Mouse (Mus musculus): ENCODE results near the gene Gm12216. TPM values are rescaled to one million over a fixed set of nuclear protein-coding genes. Genes with fewer than 3 reads are reported as not detected.

The Gm12216 gene
- total and polyA plus RNA-seq, 2 experiments from 2014 or later: 0.77 TPM; not detected in 1

- H3K4me2 ChIP-seq (ENCODE audit: low read depth): no peak overlapping the region
- TF ChIP-seq CTCF (IDR thresholded peaks at IDR 0.05; ENCODE audit: low read depth): no peak
- no peaks in the 10 kb centered on the region for H3K4me1 ChIP-seq (ENCODE audit: insufficient read depth)
- no peaks in the 10 kb centered on the region for H3K27me3 ChIP-seq (ENCODE audit: insufficient read depth, low read length)
- 70% methylated on average over 3 of the region's 3 CpGs for WGBS
- no peak overlapping the region for H3K9ac ChIP-seq
- no peaks in the 10 kb centered on the region for H3K9me3 ChIP-seq (ENCODE audit: low read length)
- no peak overlapping the region for H3K4me3 ChIP-seq (ENCODE audit: low read depth, low read length)
- no peak overlapping the region for H3K27ac ChIP-seq (ENCODE audit: low read depth, low read length)
- no peaks in the 10 kb centered on the region for H3K36me3 ChIP-seq (ENCODE audit: insufficient read depth)
- DNase-seq (no peak), ATAC-seq (no peak)
These were observed 39.9 kb upstream of the Gm12216 start for GRCm38 (mm10) chr11:53899004-53899403.

- Histone ChIP-seq H3K36me3 (ENCODE audit: insufficient read depth) (no peaks in the 10 kb centered on the region), H3K4me2 (ENCODE audit: low read depth) (no peak overlapping the region)
- WGBS: 81% methylated on average over 6 of the region's 6 CpGs
These were observed 37.9 kb upstream of the Gm12216 start for GRCm38 (mm10) chr11:53896935-53897334.

GRCm38 (mm10) chr11:53893451-53893850 is 34.4 kb upstream of the Gm12216 start:
- Histone ChIP-seq H3K4me2 (ENCODE audit: low read depth) (no peak overlapping the region), H3K9me3 (ENCODE audit: low read length) (no peaks in the 10 kb centered on the region), H3K27me3 (ENCODE audit: insufficient read depth, low read length) (no peaks in the 10 kb centered on the region), H3K9ac (no peak overlapping the region), H3K4me1 (ENCODE audit: insufficient read depth) (peaks cover 21% of the 10 kb centered on the region), H3K4me3 (ENCODE audit: low read depth, low read length) (no peak overlapping the region), H3K27ac (ENCODE audit: low read depth, low read length) (no peak overlapping the region), H3K36me3 (ENCODE audit: insufficient read depth) (no peaks in the 10 kb centered on the region)
- no peak for TF ChIP-seq CTCF (IDR thresholded peaks at IDR 0.05; ENCODE audit: low read depth)
- no peak for ATAC-seq
- no peak for DNase-seq
- WGBS: 75% methylated on average over 2 of the region's 2 CpGs

More at GRCm38 (mm10) chr11:53896935-53897334, 37.9 kb upstream of the Gm12216 start:
- Histone ChIP-seq H3K9ac (no peak overlapping the region), H3K27me3 (ENCODE audit: insufficient read depth, low read length) (no peaks in the 10 kb centered on the region), H3K9me3 (ENCODE audit: low read length) (no peaks in the 10 kb centered on the region), H3K4me1 (ENCODE audit: insufficient read depth) (no peaks in the 10 kb centered on the region), H3K27ac (ENCODE audit: low read depth, low read length) (no peak overlapping the region), H3K4me3 (ENCODE audit: low read depth, low read length) (no peak overlapping the region)
- no peak for TF ChIP-seq CTCF (IDR thresholded peaks at IDR 0.05; ENCODE audit: low read depth)
- no peak for DNase-seq
- no peak for ATAC-seq

GRCm38 (mm10) chr11:53892716-53893416 is 33.8 kb upstream of the Gm12216 start:
- ATAC-seq: no peak
- Histone ChIP-seq H3K4me1 (ENCODE audit: insufficient read depth) (peaks cover 21% of the 10 kb centered on the region), H3K9ac (no peak overlapping the region), H3K36me3 (ENCODE audit: insufficient read depth) (no peaks in the 10 kb centered on the region), H3K4me3 (ENCODE audit: low read depth, low read length) (no peak overlapping the region), H3K4me2 (ENCODE audit: low read depth) (no peak overlapping the region), H3K27me3 (ENCODE audit: insufficient read depth, low read length) (no peaks in the 10 kb centered on the region), H3K9me3 (ENCODE audit: low read length) (no peaks in the 10 kb centered on the region), H3K27ac (ENCODE audit: low read depth, low read length) (no peak overlapping the region)
- no peak for DNase-seq
- TF ChIP-seq CTCF (IDR thresholded peaks at IDR 0.05; ENCODE audit: low read depth): no peak
- WGBS: 45% methylated on average over 9 of the region's 9 CpGs

GRCm38 (mm10) chr11:53891505-53892451 is 32.7 kb upstream of the Gm12216 start, which contains the start of gene Slc22a5:
Slc22a5 (minus strand) TSS chr11:53891660.
- DNase-seq: peak; percentile 97
- H3K4me3 ChIP-seq (ENCODE audit: low read depth, low read length): peak within 1 kb of the TSS; percentile 45
- WGBS: 3% methylated on average over 62 of the region's 63 CpGs
- peak; percentile 98 for ATAC-seq
- H3K27ac ChIP-seq (ENCODE audit: low read depth, low read length): no peak within 1 kb of the TSS
- H3K9ac ChIP-seq: peak within 1 kb of the TSS; percentile 69
- H3K4me1 ChIP-seq (ENCODE audit: insufficient read depth): peaks cover 21% of the 10 kb centered on the region
- H3K9me3 ChIP-seq (ENCODE audit: low read length): no peaks in the 10 kb centered on the region
- peak within 1 kb of the TSS; percentile 90 for H3K4me2 ChIP-seq (ENCODE audit: low read depth)
- peak; percentile 30; the same call in 1 of the 2 replicates for TF ChIP-seq CTCF (IDR thresholded peaks at IDR 0.05; ENCODE audit: low read depth)
- H3K27me3 ChIP-seq (ENCODE audit: insufficient read depth, low read length): no peaks in the 10 kb centered on the region
- H3K36me3 ChIP-seq (ENCODE audit: insufficient read depth): no peaks in the 10 kb centered on the region

GRCm38 (mm10) chr11:53890906-53891504 is 31.9 kb upstream of the Gm12216 start:
- no peak for TF ChIP-seq CTCF (IDR thresholded peaks at IDR 0.05; ENCODE audit: low read depth)
- peaks cover 21% of the 10 kb centered on the region for H3K4me1 ChIP-seq (ENCODE audit: insufficient read depth)
- WGBS: 2% methylated on average over 33 of the region's 33 CpGs
- H3K9ac ChIP-seq: peak overlapping the region; percentile 69
- H3K36me3 ChIP-seq (ENCODE audit: insufficient read depth): no peaks in the 10 kb centered on the region
- H3K27me3 ChIP-seq (ENCODE audit: insufficient read depth, low read length): no peaks in the 10 kb centered on the region
- H3K4me2 ChIP-seq (ENCODE audit: low read depth): peak overlapping the region; percentile 90
- H3K9me3 ChIP-seq (ENCODE audit: low read length): no peaks in the 10 kb centered on the region
- ATAC-seq (no peak), DNase-seq (no peak)
- H3K27ac ChIP-seq (ENCODE audit: low read depth, low read length): no peak overlapping the region
- peak overlapping the region; percentile 45 for H3K4me3 ChIP-seq (ENCODE audit: low read depth, low read length)

Data from forebrain, postnatal 0 days (tissue).